Comparison of ENCODE assay signal across 22 mouse cellular contexts in the genomic region with DNA sequence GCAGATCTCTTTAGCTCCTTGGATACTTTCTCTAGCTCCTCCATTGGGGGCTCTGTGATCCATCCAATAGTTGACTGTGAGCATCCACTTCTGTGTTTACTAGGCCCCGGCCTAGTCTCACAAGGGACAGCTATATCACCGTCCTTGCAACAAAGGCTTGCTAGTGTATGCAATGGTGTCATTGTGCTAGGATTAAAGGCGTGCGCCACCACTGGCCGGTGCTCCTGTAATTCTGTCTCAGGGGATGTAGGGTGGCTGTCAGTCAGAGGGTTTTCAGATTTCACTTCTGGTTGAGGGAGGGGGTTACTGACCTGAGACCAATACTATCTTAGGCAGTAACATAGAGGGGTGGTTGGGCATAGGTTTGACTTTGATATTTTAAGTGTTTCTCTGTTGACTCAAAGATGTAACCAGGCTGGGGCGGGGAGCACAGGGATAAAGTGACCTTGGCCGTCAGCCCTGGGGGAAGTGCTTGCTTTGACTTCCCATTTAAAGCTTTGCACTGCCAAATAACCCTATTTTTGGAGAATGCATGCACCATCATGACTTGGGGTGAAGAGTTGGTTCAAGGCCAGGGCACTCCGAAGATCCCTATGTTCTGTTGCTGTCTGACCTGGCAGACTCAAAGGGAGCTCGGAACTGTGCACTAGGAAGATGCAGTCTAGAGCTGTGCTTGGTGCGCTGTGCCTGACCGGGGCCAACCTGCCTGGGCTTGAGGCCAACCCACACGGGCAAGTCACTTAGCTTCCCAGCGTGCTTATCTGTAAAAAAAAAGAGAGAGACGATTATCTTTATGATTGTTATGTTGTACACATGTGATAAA.
DNase-seq lines count a peak whose midpoint lies in the region; ATAC-seq and TF ChIP-seq lines count a peak whose summit lies in the region.
"Had no signal": no experiment of that assay in that cellular context is flagged by ENCODE, and none has a peak within 500 bp of the region (broad histone marks: within the 10 kb centered on the region; RNA-seq: fewer than 3 reads in every experiment).

No protein-coding gene starts in this region.

- H3K27me3 ChIP-seq in heart, adult 2 months (ENCODE audit: control insufficient read depth, insufficient read depth, low read length): no peaks in the 10 kb centered on the region
- no peaks in the 10 kb centered on the region for H3K27me3 ChIP-seq in midbrain, embryonic 11.5 days (ENCODE audit: control insufficient read depth, insufficient read depth, low read length)
- H3K27me3 ChIP-seq in midbrain, embryonic 16.5 days (ENCODE audit: control insufficient read depth, insufficient read depth, low read depth, low read length): no peaks in the 10 kb centered on the region
- H3K27me3 ChIP-seq: embryonic facial prominence, embryonic 15.5 days; hindbrain, embryonic 15.5 days; limb, embryonic 12.5 days; neural tube, embryonic 15.5 days had no signal

- no peak for ATAC-seq in midbrain, embryonic 11.5 days (ENCODE audit: low FRiP score)
- ATAC-seq in midbrain, embryonic 16.5 days: no peak; the same call in 1 of the 2 replicates
- no peak for ATAC-seq in frontal cortex, adult (ENCODE audit: low TSS enrichment)
- ATAC-seq: CD4-positive, CD25-positive, alpha-beta regulatory T cell, adult 4 months had no signal

- no peak for TF ChIP-seq EP300 in heart, adult 2 months (IDR thresholded peaks at IDR 0.05; ENCODE audit: insufficient read depth, low read depth, low read length)

- TF ChIP-seq POLR2A in heart, adult 2 months (IDR thresholded peaks at IDR 0.05; ENCODE audit: insufficient read depth, low read depth, low read length): no peak

- no peak overlapping the region for H3K4me2 ChIP-seq in midbrain, embryonic 11.5 days
- no peak overlapping the region for H3K4me2 ChIP-seq in midbrain, embryonic 16.5 days (ENCODE audit: low read length)
- H3K4me2 ChIP-seq: embryonic facial prominence, embryonic 15.5 days; hindbrain, embryonic 15.5 days; limb, embryonic 12.5 days; neural tube, embryonic 15.5 days had no signal

- 59% methylated on average over 14 of the region's 14 CpGs for WGBS in heart, adult 2 months
- 74% methylated on average over 14 of the region's 14 CpGs for WGBS in midbrain, embryonic 11.5 days
- WGBS in midbrain, embryonic 16.5 days: 68% methylated on average over 14 of the region's 14 CpGs

- H3K79me2 ChIP-seq in heart, adult 2 months (replicated peaks; ENCODE audit: control insufficient read depth, insufficient read depth, low read length): no peaks in the 10 kb centered on the region

- DNase-seq in adrenal gland, adult (ENCODE audit: inconsistent age in 2 of 2, low spot score in 1 of 2): peak; percentile 80 to 87
- DNase-seq in adrenal gland, postnatal 4 days (ENCODE audit: low spot score in 2 of 2): no peak
- peak; percentile 79 for DNase-seq in heart, adult 11 months
- no peak for DNase-seq in heart, adult 2 months
- peak; percentile 79 for DNase-seq in midbrain, embryonic 11.5 days (ENCODE audit: low spot score, missing footprints)
- DNase-seq in cerebellum, postnatal 25 days: peak; percentile 41 to 65
- DNase-seq: gastrocnemius, postnatal 25 days; heart, postnatal 14 days; kidney, adult 2 months; kidney, postnatal 25 days; lung, postnatal 36 days; thymus, postnatal 14 days had no signal

- H3K9ac ChIP-seq in heart, adult 2 months (ENCODE audit: low read depth, low read length): no peak overlapping the region
- H3K9ac ChIP-seq in midbrain, embryonic 11.5 days (ENCODE audit: low read length): no peak overlapping the region
- H3K9ac ChIP-seq in midbrain, embryonic 16.5 days (ENCODE audit: low read depth, low read length): no peak overlapping the region
- H3K9ac ChIP-seq: embryonic facial prominence, embryonic 15.5 days; hindbrain, embryonic 15.5 days; limb, embryonic 12.5 days; neural tube, embryonic 15.5 days had no signal

- H3K36me3 ChIP-seq in heart, adult 2 months (ENCODE audit: control insufficient read depth, insufficient read depth, low read length): no peaks in the 10 kb centered on the region
- no peaks in the 10 kb centered on the region for H3K36me3 ChIP-seq in midbrain, embryonic 11.5 days (ENCODE audit: control insufficient read depth, insufficient read depth, low read length)
- no peaks in the 10 kb centered on the region for H3K36me3 ChIP-seq in midbrain, embryonic 16.5 days (ENCODE audit: control insufficient read depth, insufficient read depth, low read length)
- H3K36me3 ChIP-seq: embryonic facial prominence, embryonic 15.5 days; heart, embryonic 10.5 days; hindbrain, embryonic 15.5 days; limb, embryonic 12.5 days; neural tube, embryonic 15.5 days had no signal

- H3K4me3 ChIP-seq in heart, adult 2 months: no peak overlapping the region
- H3K4me3 ChIP-seq in midbrain, embryonic 11.5 days (ENCODE audit: low read depth, low read length): no peak overlapping the region
- no peak overlapping the region for H3K4me3 ChIP-seq in midbrain, embryonic 16.5 days (ENCODE audit: low read depth, low read length)
- H3K4me3 ChIP-seq: embryonic facial prominence, embryonic 15.5 days; heart, embryonic 10.5 days; hindbrain, embryonic 15.5 days; left cerebral cortex, adult 2 months; limb, embryonic 12.5 days; neural tube, embryonic 15.5 days had no signal

- no peaks in the 10 kb centered on the region for H3K4me1 ChIP-seq in heart, adult 2 months (ENCODE audit: control insufficient read depth, insufficient read depth, low read length)
- peaks cover 10% of the 10 kb centered on the region for H3K4me1 ChIP-seq in midbrain, embryonic 11.5 days (ENCODE audit: control insufficient read depth, insufficient read depth, low read length)
- H3K4me1 ChIP-seq in midbrain, embryonic 16.5 days (ENCODE audit: control insufficient read depth, insufficient read depth, low read length): peaks cover 6% of the 10 kb centered on the region; the same call in 1 of the 2 replicates

- intact Hi-C loops in heart, adult 2 months (cut with DNase I): no loop called here

- no peak for TF ChIP-seq CTCF in heart, adult 2 months (IDR thresholded peaks at IDR 0.05)

- H3K9me3 ChIP-seq in midbrain, embryonic 11.5 days (ENCODE audit: control insufficient read depth, low read length): no peaks in the 10 kb centered on the region
- no peaks in the 10 kb centered on the region for H3K9me3 ChIP-seq in midbrain, embryonic 16.5 days (replicated peaks; ENCODE audit: control insufficient read depth, low read length, poor library complexity, severe bottlenecking)
- H3K9me3 ChIP-seq: embryonic facial prominence, embryonic 15.5 days; G1E; heart, embryonic 10.5 days; hindbrain, embryonic 15.5 days; limb, embryonic 12.5 days; neural tube, embryonic 15.5 days had no signal

- H3K27ac ChIP-seq in heart, adult 2 months: no peak overlapping the region
- no peak overlapping the region for H3K27ac ChIP-seq in midbrain, embryonic 11.5 days (ENCODE audit: low read depth, low read length)
- no peak overlapping the region for H3K27ac ChIP-seq in midbrain, embryonic 16.5 days (ENCODE audit: low read length)
- H3K27ac ChIP-seq: embryonic facial prominence, embryonic 15.5 days; left cerebral cortex, adult 2 months; limb, embryonic 12.5 days; neural tube, embryonic 15.5 days had no signal

Comparison
In these comparisons a context has a peak if more than half of its experiments do, and no peak if none do; other contexts are left out.
1. DNase-seq: peak in adrenal gland, adult (2 of 2), heart, adult 11 months (single experiment), midbrain, embryonic 11.5 days (single experiment) and cerebellum, postnatal 25 days (2 of 2); none in adrenal gland, postnatal 4 days (0 of 2) and heart, adult 2 months (0 of 2).